Mouse (Mus musculus): ENCODE data around the gene Ppid.
"Not testable (repeated sequence)": the region's sequence is repeated elsewhere in the genome, so short reads cannot be mapped to it uniquely, and the experiment has no call there.

Gene Ppid

GRCm38 (mm10) chr3:79573376-79573775, 17.8 kb upstream of the Ppid start:
- DNase-seq: not testable (repeated sequence)

DNA sequence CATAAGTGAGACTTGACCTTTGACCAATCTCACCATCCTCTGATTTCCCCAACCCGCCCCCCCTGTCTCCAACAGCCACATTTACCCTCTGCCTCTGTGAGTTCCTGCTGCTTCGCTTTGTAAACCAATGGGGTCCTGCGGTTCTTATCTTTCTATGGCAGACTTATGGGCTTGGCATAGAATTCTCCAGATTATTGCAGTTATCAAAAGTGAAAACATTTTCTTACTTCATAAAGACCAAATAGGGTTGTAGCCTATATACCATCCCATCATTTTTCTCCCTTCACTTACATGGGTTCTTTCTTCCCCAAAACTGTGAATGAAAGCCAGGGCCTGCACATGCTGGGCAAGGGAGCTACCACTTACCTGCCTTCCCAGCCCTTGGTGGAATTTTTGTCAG, 16.8 kb upstream of the Ppid start:
- no peak for DNase-seq

DNA sequence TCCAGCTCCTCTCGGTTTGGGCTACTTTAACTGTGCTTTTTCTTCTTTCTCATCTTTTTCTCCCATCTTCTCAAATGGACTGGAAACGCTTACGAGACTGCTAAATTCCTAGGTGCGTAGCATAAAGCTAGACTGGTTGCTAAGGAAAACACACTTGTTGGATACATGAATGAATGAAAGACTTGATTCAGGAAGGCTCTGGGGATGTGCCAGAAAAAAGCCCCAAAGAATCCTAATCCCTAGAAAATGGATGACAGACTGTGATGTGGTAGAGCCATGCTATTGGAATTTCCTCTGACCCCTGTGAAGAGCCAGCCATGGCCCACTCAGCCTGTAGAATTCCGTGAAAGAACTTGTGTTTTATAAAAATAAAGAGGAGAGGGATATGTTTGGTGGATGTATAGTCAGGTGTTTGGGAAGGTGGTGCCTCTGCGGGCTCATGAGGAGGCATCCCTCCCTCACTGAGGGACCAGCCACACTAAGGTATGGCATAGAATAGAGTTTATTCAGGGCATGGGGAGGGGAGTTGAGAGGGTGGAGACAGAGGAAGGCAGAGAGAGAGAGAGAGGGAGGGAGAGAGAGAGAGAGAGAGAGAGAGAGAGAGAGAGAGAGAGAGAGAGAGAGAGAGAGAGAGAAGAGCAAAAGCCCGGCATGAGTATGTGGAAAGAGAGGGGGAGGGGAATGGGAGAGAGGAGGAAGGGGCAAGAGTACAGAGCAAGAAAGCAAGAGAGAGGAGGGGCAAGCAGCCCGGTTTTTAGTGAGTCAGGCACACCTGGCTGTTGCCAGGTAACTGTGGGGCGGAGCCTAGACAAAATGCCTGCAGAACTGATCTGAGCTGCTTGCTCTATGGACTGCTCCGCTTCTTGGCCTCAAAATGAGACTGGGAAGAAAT, 15.3 kb upstream of the Ppid start:
- DNase-seq: peak; percentile 71 to 76

DNA sequence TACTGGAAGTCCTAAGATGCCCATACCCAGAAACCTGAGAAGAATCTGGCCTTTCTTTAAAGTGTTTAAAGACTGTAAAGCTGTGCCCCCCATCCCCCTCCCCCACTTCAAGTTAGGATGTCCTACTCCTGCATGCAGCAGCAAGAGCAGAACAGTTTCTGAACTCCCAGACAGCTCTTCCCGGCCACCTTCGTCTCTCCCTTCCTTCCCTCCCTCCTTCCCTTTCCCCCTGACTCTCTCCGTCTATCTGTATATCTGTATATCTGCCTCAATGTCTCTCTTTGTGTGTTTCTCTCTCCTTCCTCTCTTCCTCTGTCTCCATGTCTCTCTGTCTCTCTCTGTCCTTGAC, 14.7 kb upstream of the Ppid start:
- DNase-seq: no peak

DNA sequence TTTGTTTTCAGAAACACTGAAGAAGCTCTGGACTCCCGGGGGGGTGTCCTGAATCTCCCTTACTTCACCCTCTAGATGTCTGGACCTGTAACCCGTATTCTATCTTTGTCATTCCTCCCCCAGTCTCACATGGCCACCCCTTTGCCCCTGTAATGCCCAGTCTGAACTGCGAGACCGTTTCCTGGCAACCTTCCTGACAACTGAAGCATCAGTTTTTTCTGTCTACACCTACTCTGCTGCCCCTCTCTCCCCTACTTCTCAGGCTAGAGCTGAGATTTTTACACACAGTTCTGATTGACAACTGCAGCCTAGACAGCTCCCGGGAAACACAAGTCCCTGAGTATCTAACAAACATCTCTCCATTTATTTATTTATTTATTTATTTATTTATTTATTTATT, 14.3 kb upstream of the Ppid start:
- DNase-seq: peak in 1 of 2 experiments; percentile 45

DNA sequence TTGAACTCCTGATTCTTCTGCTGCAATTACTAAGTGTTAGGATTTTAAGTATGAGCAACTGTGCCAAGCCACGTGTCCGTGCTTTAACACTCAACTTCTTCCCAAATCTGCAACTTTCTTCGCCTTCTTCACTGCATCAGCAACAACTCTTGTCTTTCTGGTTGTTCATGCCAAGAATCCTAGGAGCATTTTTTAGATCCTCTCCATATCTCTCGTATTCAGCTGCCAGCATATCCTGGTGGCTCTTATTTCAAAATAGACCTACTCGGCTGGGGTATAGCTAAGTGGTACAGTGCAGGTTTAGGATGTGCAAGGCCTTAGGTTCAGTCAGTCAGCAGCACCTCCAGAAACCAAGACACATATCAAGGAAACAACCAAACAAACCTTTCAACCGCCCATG, 13.5 kb upstream of the Ppid start:
- DNase-seq: no peak

DNA sequence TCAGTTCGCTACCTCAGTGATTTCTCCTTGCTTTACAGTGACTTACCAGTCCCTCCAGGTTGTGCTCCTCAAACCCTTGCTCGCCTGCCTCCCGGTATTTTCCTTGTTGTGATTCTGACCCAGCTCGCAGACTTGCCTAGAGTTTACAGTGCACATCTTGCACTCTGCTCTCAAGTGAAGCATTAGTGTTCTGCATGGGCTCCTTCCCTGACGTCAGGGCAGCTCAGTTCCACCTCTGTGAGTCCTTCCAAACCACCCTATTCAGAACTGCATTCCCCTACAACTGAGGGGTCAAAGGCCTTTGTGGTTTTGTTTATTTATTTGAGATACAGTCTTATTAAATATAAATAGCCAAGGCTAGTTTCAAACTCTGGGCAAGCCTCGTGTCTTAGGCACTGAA, 13.0 kb upstream of the Ppid start:
- DNase-seq: peak; percentile 64 to 68

DNA sequence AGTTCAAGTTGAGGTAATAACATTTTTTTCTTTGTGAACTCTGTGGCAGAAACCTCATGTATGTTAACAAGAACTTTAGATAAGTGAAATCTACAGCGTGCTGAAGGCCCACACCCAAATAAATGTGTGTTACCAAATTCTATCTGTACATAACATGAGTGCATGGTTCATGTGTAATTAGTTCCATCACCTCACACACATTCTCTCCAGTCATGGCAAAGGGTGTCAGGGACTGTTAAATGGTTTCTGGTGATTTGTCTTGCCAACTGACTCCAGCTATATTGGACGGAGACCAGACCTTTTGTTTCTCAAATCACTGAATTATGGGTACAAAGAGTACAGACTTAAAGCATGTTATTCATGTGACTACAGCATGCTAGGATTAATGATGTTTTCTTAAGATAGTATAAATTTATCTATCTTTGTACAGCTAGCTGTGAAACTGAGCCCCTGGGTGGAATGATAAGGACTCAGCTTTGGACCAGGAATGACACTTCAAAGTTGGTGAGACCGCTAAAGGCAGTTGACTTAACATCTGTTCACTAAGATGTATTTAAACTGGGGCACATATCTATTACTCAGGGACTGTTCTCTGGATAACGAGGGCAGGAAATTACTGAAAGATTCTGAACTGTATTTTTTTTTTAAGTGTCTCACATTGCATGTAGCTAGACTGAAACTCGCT, 11.1 kb upstream of the Ppid start:
- no peak for DNase-seq

- DNase-seq: peak; percentile 93 to 95
Observed at GRCm38 (mm10) chr3:79586804-79587203, 4.3 kb upstream of the Ppid start.

DNA sequence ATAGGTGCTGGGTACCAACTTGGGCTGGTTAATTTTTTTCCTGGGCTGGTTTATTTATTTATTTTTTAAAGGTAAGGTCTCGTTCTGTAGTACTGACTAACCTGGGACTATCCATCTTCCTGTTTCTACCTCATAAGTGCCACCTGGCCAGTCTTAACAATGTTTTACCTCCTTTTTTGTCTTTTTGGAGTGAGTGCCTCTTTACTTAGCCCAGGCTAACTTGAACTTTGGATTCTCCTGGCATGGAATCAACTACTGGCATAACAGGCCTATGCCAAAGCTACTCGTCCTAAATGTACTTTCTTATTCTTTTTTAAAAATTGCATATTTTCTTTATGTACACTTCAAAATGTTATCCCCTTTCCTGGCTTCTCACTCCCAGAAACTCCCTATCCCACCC, 1.5 kb upstream of the Ppid start:
- DNase-seq: peak; percentile 31 to 69

DNA sequence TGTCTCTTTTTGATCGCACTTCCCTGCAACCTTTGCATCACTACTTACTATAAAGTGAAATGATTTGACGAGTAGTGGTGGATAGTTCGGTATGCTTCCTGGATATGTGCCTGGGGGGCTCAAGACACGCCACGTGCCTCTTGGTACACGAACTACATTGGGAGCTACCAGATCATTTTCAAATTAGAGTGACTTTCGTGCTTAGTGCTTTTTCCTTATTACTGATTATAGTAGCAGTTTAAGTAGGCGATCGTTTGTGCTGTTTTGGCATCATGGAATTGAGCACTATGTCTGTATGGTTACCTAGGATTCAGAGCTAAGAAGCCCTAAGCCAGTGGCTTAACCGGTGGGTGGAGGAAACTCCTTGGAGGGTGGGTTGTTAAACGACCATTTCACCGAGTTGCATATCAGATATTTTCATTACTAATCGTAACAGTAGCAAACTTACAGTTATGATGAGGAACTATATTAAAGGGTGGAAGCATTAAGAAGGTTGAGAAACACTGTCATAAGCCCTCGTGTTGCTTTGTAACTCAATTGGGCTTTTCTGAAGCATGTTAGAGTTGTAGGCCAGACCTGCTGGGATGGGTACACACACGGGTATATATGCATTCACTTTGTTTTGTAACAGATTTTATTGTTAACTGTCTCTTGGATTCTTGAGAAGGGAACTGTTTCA, 790 bp downstream of the Ppid start:
- DNase-seq: no peak

- no peak for DNase-seq
Observed at GRCm38 (mm10) chr3:79595468-79595867, 4.3 kb downstream of the Ppid start.

DNA sequence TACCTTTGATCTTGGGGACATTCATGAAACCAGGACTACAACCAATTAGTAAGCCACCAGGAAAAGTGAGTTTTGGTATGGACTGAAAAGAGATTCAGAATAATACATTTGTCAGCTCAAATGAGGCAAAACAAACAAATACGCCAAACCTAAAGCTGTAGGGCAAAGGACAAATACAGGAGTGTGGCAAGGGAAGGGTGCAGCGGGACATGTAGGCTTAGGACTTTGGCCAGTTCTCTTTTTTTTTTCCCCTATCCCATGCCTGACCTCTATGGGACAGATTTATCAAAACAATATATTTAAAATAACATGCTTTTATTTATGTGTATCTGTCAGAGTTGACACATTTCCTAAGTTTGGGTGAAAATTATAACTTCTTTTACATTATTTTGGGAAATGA, 18.7 kb downstream of the Ppid start:
- no peak for DNase-seq

- no peak for DNase-seq
Observed at GRCm38 (mm10) chr3:79627484-79628181, 36.5 kb downstream of the Ppid start.

DNA sequence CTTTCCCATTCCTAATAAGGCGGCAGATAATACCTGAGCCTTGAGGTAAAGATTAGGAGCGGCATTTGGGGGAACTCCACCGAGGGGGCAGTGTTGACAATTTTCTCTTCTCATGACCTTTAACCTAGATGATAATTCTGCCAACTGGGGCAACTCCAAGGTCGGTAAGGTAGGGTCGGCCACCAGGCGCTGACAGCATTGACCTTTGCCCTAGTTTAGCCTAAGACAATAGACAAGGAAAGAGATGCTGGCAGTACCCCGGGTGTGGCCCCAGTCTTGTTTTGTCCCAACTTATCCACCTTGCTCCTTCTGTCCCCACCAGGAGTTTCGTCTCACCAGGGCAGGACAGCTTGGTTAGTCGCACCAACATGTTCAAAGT, 37.0 kb downstream of the Ppid start:
- peak; percentile 60 for DNase-seq

GRCm38 (mm10) chr3:79628561-79629415, 37.6 kb downstream of the Ppid start, which contains the start of gene 4930579G24Rik:
4930579G24Rik (plus strand) TSS chr3:79629079.
- DNase-seq: peak; percentile 96 to 99

DNA sequence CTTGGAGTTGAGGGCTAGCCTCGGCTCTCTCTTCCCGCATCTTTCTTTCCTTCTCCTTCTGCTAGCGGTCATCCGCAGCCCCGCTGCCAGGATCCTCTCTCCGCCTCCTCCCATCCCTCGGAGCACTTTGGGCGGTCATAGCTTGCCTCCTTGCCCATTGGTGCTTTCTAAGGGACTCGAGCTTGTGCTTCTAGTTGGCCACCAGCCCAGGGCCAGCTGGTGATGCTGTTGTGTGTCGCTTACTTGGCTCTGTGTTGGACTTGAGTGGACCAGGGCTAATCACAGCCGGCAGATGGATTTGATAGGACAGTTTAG, 38.2 kb downstream of the Ppid start, which contains the start of gene Etfdh:
Gene Etfdh (minus strand): TSS at position 85 of the 315 bp plus-strand sequence.
- DNase-seq: peak; percentile 58 to 76

DNA sequence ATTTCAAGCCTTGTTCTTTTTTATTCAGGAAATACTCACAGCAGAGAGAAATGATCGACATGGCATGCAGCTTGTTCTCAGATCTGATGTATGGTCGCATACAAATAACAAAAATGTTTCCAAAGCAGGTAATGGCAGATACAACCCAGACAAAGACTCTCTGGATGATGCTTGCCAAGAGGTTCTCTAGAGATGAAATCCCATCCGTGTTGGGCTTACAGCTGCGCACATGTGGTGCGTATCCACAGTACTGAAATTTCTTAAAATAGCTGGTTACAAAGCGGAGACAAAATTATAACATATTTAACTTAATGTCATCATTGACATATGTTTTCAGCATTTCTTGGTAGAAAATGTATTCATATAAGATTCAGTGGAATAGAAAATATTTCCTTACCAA, 61.0 kb downstream of the Ppid start:
- no peak for DNase-seq

All from kidney, postnatal 36 days (tissue).